Mouse (Mus musculus): Measurements from ENCODE around the gene Nfil3.

DNA sequence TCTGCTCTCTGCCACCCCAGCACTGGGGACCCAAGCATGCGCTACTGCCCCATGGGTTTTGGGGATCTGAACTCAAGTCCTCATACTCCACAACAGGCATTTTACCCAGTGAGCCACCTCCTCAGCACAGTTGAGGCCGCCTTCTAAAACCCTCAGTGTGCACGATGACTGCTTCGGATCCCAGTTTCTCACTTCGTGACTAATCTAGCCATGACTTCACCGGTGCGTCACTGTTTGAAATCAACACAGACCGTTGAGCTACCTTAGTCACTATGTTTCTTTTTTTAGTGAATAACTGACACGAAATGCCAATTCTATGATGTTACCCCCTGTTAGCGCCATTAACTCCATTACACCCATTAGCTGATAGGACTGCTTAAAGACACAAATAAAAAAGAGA, 7.4 kb downstream of the Nfil3 start:
- TF ChIP-seq CTCF (conservative IDR thresholded peaks at IDR 0.05; ENCODE audit: insufficient read depth, insufficient read length, low read depth, low read length) (no peak), POLR2A (IDR thresholded peaks at IDR 0.05; ENCODE audit: low read depth, low read length) (no peak)

Measured in kidney, adult 2 months (tissue).